Mouse (Mus musculus) kidney, embryonic 15.5 days (tissue): ENCODE data around the gene Tnk2. TPM values are rescaled to one million over a fixed set of nuclear protein-coding genes. Genes with fewer than 3 reads are reported as not detected.

Source experiments
- ATAC-seq: fragments of 200-750 bp; cut with Nextera tagmentation; replicated peaks from 2 replicates; pipeline ENCODE4 v1.8.0; 2017; ENCODE audit warnings: moderate TSS enrichment; ENCODE audit not compliant: low FRiP score
- H3K27ac ChIP-seq: fragments of 300-500 bp; sonication (generic); 2 replicates; pipeline ENCODE4 v1.5.1; 2015; ENCODE audit warnings: mild to moderate bottlenecking, inconsistent platforms
- H3K27me3 ChIP-seq: fragments of 300-500 bp; sonication (generic); 2 replicates; pipeline ENCODE4 v1.6.1; 2015; ENCODE audit warnings: inconsistent platforms
- H3K36me3 ChIP-seq: fragments of 300-500 bp; sonication (generic); 2 replicates; pipeline ENCODE4 v1.6.1; 2015; ENCODE audit warnings: inconsistent platforms
- H3K4me1 ChIP-seq: fragments of 300-500 bp; sonication (generic); 2 replicates; pipeline ENCODE4 v1.6.1; 2015; ENCODE audit warnings: inconsistent platforms
- H3K4me2 ChIP-seq: fragments of 300-500 bp; sonication (generic); 2 replicates; pipeline ENCODE4 v1.6.1; 2015; ENCODE audit warnings: moderate library complexity, mild to moderate bottlenecking, inconsistent platforms
- H3K4me3 ChIP-seq: fragments of 300-500 bp; sonication (generic); replicated peaks from 2 replicates; pipeline ENCODE4 v1.5.1; 2015; ENCODE audit warnings: mild to moderate bottlenecking, inconsistent platforms
- H3K9ac ChIP-seq: fragments of 300-500 bp; sonication (generic); 2 replicates; pipeline ENCODE4 v1.6.1; 2015; ENCODE audit warnings: mild to moderate bottlenecking, inconsistent platforms
- H3K9me3 ChIP-seq: fragments of 300-500 bp; sonication (generic); replicated peaks from 2 replicates; pipeline ENCODE4 v1.6.1; 2016; ENCODE audit warnings: inconsistent platforms
- WGBS: fragments of 180-500 bp; shearing (Covaris S2); methylation state at CpG from one replicate; pipeline ENCODE4 v1.1.7; 2015; ENCODE audit warnings: mixed read lengths; 5-methylcytosine and 5-hydroxymethylcytosine counted together
- polyA plus RNA-seq: library from polyadenylated mRNA; unstranded; fragments of >200 nt; fragmentation: Nextera tagmentation; extraction: Ambion mirVana; gene quantifications from 2 replicates; pipeline ENCODE4 v1.2.1, GENCODE M21; 2015

Gene Tnk2
- polyA plus RNA-seq: 9.3 and 12.4 TPM in 2 replicates

DNA sequence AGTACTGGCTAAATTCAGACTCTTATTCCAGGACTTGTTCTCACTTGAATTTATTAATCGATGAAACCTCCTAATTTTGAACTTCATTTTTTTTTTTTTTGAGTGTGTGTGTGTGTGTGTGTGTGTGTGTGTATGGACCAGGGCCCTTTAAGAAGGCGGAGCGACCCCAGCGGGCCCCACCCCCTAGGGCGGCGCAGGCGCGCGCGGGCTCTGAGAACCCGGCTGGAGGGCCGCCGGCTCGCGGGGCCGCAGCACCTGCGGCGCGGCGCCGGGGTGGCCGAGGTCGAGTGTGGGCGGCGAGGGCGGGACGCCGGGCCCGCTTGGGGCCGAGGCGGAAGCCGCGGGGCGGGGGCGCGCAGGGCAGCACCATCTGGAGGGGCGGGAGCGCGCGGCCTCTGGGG is at the start of gene Tnk2:
Tnk2 (plus strand) TSS at position 214 of the 401 bp plus-strand sequence.
- Histone ChIP-seq H3K4me3 (peak within 1 kb of the TSS; percentile 94), H3K36me3 (no peaks in the 10 kb centered on the region), H3K4me1 (peaks cover 43% of the 10 kb centered on the region), H3K27me3 (no peaks in the 10 kb centered on the region), H3K9ac (peak within 1 kb of the TSS; percentile 89), H3K4me2 (peak within 1 kb of the TSS; percentile 93), H3K27ac (peak within 1 kb of the TSS; percentile 83), H3K9me3 (no peaks in the 10 kb centered on the region)
- ATAC-seq: peak; percentile 91
- WGBS: 0% methylated on average over 15 of the region's 40 CpGs

GRCm38 (mm10) chr16:32593916-32594315 is 49.8 kb upstream of the Tnk2 start:
- H3K4me1 ChIP-seq: peaks cover 9% of the 10 kb centered on the region; the same call in 1 of the 2 replicates
- no peaks in the 10 kb centered on the region for H3K9me3 ChIP-seq
- no peaks in the 10 kb centered on the region for H3K27me3 ChIP-seq
- no peak overlapping the region for H3K4me2 ChIP-seq
- H3K36me3 ChIP-seq: no peaks in the 10 kb centered on the region
- 75% methylated on average over 5 of the region's 5 CpGs for WGBS
- no peak overlapping the region for H3K9ac ChIP-seq
- no peak overlapping the region for H3K4me3 ChIP-seq
- ATAC-seq: no peak
- no peak overlapping the region for H3K27ac ChIP-seq

DNA sequence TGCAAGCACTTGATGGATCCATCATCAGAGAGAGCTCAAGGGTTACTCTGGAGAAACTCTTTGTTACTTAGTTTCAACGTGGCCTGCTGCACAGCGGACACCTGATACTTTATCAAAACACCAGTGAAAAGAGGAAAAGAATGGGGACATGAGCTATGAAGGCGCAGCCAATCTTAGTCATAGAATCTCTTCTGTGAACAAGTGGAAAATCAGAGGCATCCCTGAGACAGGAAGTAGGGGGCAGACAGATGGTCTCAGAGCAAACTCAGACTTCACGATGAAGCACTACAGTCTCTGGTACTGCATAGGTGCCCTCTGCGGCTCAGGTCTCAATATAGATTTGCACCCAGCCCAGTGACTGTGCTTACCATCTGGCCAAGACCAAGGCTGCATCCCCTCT is 49.0 kb upstream of the Tnk2 start:
- no peak overlapping the region for H3K4me3 ChIP-seq
- WGBS: 33% methylated on average over 5 of the region's 5 CpGs
- no peaks in the 10 kb centered on the region for H3K36me3 ChIP-seq
- H3K4me1 ChIP-seq: peaks cover 9% of the 10 kb centered on the region; the same call in 1 of the 2 replicates
- H3K4me2 ChIP-seq: no peak overlapping the region
- H3K27me3 ChIP-seq: no peaks in the 10 kb centered on the region
- H3K9ac ChIP-seq: no peak overlapping the region
- no peak for ATAC-seq
- H3K9me3 ChIP-seq: no peaks in the 10 kb centered on the region
- H3K27ac ChIP-seq: no peak overlapping the region

DNA sequence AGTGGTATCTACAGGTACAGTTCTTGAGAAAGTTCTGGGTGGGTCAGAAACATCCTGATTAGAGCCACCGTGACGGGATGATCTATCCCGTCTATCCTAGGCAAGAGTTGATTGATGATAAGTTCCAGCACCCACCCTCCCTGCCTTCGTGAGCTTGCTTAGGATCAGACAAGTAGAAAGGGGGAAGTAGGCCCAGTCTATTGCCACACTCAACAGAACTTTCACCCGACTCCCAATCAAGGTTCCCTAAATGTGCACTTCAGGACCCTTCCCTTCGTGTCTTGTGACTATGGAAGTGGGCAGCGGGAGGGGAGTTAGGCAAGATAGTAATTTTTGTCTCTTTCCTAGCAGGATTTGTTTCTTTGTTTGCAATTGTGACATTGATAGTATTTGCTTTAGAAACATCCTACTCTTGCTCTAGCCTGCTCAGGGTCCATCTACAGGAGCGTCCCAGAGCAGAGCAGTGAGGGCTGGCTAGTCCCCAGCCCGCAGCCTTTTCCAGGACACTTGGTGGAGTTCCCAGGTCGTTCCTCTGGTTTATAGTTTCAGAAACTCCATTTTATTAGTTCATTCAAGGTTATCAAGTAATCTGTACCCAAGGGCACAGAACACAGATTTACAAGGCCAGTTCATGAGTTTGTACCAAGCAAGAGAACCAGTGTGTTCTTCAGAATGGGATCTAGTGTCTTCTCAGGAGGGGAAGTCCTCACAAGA is 48.4 kb upstream of the Tnk2 start:
- 82% methylated on average over 10 of the region's 10 CpGs for WGBS
- H3K27me3 ChIP-seq: no peaks in the 10 kb centered on the region

GRCm38 (mm10) chr16:32597909-32598381 is 45.7 kb upstream of the Tnk2 start:
- peaks cover 9% of the 10 kb centered on the region; the same call in 1 of the 2 replicates for H3K4me1 ChIP-seq
- H3K27me3 ChIP-seq: no peaks in the 10 kb centered on the region
- no peak for ATAC-seq
- no peaks in the 10 kb centered on the region for H3K36me3 ChIP-seq
- H3K4me3 ChIP-seq: no peak overlapping the region
- no peak overlapping the region for H3K9ac ChIP-seq
- no peaks in the 10 kb centered on the region for H3K9me3 ChIP-seq
- no peak overlapping the region for H3K4me2 ChIP-seq
- no peak overlapping the region for H3K27ac ChIP-seq
- WGBS: 32% methylated on average over 4 of the region's 4 CpGs

More for the DNA sequence above, 48.4 kb upstream of the Tnk2 start:
- H3K4me1 ChIP-seq: peaks cover 9% of the 10 kb centered on the region; the same call in 1 of the 2 replicates
- H3K4me3 ChIP-seq: no peak overlapping the region
- no peak for ATAC-seq
- no peaks in the 10 kb centered on the region for H3K9me3 ChIP-seq
- H3K4me2 ChIP-seq: no peak overlapping the region
- H3K27ac ChIP-seq: no peak overlapping the region
- H3K9ac ChIP-seq: no peak overlapping the region
- no peaks in the 10 kb centered on the region for H3K36me3 ChIP-seq

- no peaks in the 10 kb centered on the region for H3K27me3 ChIP-seq
- H3K9me3 ChIP-seq: no peaks in the 10 kb centered on the region
- H3K4me2 ChIP-seq: no peak overlapping the region
- no peak overlapping the region for H3K9ac ChIP-seq
- peaks cover 9% of the 10 kb centered on the region; the same call in 1 of the 2 replicates for H3K4me1 ChIP-seq
- ATAC-seq: no peak
- H3K27ac ChIP-seq: no peak overlapping the region
- WGBS: 93% methylated on average over 1 of the region's 1 CpGs
- H3K4me3 ChIP-seq: no peak overlapping the region
- no peaks in the 10 kb centered on the region for H3K36me3 ChIP-seq
Measured at GRCm38 (mm10) chr16:32599151-32599550, 44.5 kb upstream of the Tnk2 start.

- no peaks in the 10 kb centered on the region for H3K36me3 ChIP-seq
- H3K9me3 ChIP-seq: no peaks in the 10 kb centered on the region
- H3K9ac ChIP-seq: no peak overlapping the region
- ATAC-seq: no peak
- no peak overlapping the region for H3K27ac ChIP-seq
- no peaks in the 10 kb centered on the region for H3K27me3 ChIP-seq
- no peak overlapping the region for H3K4me3 ChIP-seq
- WGBS: 80% methylated on average over 3 of the region's 3 CpGs
- peaks cover 4% of the 10 kb centered on the region; the same call in 1 of the 2 replicates for H3K4me1 ChIP-seq
- H3K4me2 ChIP-seq: no peak overlapping the region
Measured at GRCm38 (mm10) chr16:32602193-32602685, 41.4 kb upstream of the Tnk2 start.

DNA sequence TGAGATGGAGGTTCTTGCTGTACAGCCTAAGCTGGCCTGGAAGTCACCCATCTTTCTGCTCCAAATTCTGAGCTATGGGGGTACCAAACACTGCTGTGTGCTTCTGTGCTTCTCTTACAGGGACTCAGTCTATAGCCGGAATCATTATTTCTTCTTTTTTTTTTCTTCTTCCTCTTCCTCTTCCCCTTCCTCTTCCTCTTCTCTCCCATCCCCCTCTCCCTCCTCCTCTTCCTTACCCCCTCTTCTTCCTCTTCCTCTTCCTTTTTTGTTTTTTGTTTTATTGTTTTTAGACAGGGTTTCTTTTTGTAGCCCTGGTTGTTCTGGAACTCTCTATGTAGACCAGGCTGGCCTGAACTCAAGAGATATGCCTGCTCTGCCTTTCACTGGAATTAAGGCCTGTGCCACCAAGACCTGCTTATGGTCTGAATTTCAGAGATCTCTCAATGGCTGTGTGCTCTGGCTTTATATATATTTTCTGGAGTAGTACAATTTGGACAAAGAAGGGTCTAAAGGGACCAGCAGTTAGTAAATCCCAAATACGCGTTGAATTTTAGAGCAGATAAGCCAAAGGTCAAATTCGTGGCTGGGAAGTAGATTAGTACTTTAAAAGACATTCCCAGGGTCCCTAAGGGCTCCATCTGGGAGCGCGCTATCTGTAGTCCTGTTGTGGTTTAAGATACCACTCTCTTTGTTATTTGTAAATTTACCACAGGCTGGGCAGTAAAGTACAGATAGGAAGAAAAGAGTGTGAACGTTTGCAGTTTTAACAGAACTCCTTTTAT is 35.9 kb upstream of the Tnk2 start:
- no peak for ATAC-seq
- Histone ChIP-seq H3K27ac (peak overlapping the region; percentile 96), H3K27me3 (no peaks in the 10 kb centered on the region), H3K4me2 (peak overlapping the region; percentile 87), H3K4me1 (peaks cover 13% of the 10 kb centered on the region), H3K9ac (no peak overlapping the region), H3K4me3 (peak overlapping the region; percentile 87), H3K36me3 (no peaks in the 10 kb centered on the region), H3K9me3 (no peaks in the 10 kb centered on the region)
- WGBS: 49% methylated on average over 7 of the region's 7 CpGs

DNA sequence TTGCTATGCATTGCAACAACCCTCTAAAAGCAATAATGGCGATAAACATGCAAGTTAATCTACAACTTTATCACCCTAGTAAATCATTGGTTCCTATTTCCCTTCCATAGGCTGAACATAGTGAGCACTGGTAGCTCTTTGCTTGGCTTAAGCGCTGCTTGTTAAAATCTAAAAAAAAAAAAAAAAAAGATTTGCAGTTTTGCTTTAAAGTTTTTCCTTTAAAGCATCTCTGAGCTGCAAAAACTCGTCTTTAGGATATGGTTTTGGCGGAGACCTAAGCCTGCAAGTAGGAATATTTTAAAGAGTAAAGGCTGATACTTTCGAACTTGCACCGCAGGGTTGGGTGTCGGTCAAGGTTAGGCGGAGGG is 35.3 kb upstream of the Tnk2 start:
- WGBS: 4% methylated on average over 8 of the region's 8 CpGs
- Histone ChIP-seq H3K4me3 (peak overlapping the region; percentile 87), H3K4me2 (peak overlapping the region; percentile 87), H3K27ac (peak overlapping the region; percentile 96), H3K27me3 (no peaks in the 10 kb centered on the region), H3K9ac (peak overlapping the region; percentile 29; the same call in 1 of the 2 replicates), H3K36me3 (no peaks in the 10 kb centered on the region), H3K9me3 (no peaks in the 10 kb centered on the region), H3K4me1 (peaks cover 13% of the 10 kb centered on the region)
- ATAC-seq: no peak

DNA sequence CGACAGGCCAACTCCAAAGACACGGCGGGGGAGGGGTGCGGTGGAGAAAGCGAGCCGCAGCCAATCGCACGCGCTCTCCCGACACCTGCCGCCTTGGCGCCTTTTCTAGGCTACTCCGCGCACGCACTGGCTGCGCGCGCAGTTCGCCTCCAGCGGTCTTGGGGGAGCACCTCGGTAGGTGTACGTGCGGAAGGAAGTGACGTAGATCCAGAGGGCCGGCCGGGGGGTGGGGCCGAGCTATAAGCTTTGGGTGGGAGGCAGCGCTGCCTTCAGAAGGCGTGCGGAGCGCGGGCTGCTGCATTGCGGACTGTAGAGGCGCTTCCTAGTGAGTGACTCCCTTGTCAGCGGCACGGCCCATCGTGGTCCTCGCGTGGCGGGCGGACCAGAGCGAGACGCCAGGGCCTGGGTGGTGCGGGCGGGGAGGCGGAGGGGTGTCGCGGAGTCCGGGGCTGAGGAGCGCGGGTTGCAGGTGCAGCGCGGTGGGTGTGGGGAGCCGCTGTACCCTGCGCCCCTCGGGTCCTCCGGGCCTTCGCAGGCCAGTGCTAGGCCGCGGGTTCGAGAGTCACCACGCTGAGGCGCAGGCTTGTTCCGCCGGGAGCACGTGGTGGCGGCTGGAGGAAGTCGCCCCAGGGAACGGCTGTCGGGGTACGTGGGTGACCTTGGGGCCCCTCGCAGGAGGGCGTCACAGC is 34.8 kb upstream of the Tnk2 start, which contains the start of gene Tfrc:
Tfrc (plus strand) TSS at position 209 of the 689 bp plus-strand sequence.
- Histone ChIP-seq H3K27ac (peak within 1 kb of the TSS; percentile 96), H3K27me3 (no peaks in the 10 kb centered on the region), H3K4me3 (peak within 1 kb of the TSS; percentile 87), H3K4me1 (peaks cover 13% of the 10 kb centered on the region), H3K4me2 (peak within 1 kb of the TSS; percentile 87), H3K9me3 (no peaks in the 10 kb centered on the region), H3K36me3 (0 out of 2 replicates have a peak, but pooled peaks cover under 1% of the 10 kb centered on the region), H3K9ac (peak within 1 kb of the TSS; percentile 86)
- ATAC-seq: peak; percentile 97
- under 1% methylated on average over 73 of the region's 73 CpGs for WGBS

DNA sequence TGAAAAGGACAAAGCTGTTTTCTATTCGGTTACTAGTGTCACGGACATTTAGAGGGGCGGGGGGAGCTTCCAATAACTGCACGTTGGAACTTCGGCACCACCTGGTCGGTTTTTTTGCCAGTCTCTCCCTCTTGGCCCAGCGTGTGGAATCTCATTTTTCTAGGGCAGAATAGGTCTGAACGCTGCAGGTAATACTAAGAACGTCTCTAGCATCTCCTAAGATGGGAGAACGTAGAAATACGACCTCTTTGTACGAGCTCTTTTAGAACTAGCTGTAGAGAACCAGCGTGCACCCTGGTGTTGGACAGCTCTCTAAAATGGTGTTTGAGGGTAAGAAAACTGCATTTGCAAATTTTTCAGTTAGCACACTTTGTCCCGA is 34.3 kb upstream of the Tnk2 start:
- peaks cover 13% of the 10 kb centered on the region for H3K4me1 ChIP-seq
- H3K27ac ChIP-seq: peak overlapping the region; percentile 96
- ATAC-seq: no peak
- H3K36me3 ChIP-seq: peaks cover 6% of the 10 kb centered on the region
- H3K4me2 ChIP-seq: peak overlapping the region; percentile 87
- H3K4me3 ChIP-seq: peak overlapping the region; percentile 87
- no peaks in the 10 kb centered on the region for H3K27me3 ChIP-seq
- peak overlapping the region; percentile 86 for H3K9ac ChIP-seq
- WGBS: under 1% methylated on average over 14 of the region's 14 CpGs
- H3K9me3 ChIP-seq: no peaks in the 10 kb centered on the region
